Mouse (Mus musculus): ENCODE data around the gene Insr.
"Not testable (repeated sequence)": the region's sequence is repeated elsewhere in the genome, so short reads cannot be mapped to it uniquely, and the experiment has no call there.

The Insr gene

DNA sequence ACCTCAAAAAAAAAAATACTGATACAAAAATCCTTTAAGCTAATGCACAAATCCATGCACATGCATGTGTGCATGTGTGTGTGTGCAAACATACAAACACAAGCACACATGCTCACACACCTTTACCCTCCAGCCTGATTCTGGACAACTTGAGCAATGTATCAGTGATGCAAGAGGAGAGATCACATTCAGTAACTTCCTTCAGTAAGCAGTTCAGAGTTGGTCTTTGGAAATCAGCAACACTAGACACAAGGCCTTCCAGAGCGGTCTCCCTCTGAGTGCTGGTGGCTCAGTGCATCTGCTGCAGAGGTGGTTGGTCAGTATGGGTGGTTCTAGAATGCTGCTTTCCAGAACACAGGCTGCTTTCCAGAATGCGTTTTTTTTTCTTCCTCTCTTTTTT is 46.8 kb downstream of the Insr start:
- no peak for DNase-seq (ENCODE audit: low spot score)

DNA sequence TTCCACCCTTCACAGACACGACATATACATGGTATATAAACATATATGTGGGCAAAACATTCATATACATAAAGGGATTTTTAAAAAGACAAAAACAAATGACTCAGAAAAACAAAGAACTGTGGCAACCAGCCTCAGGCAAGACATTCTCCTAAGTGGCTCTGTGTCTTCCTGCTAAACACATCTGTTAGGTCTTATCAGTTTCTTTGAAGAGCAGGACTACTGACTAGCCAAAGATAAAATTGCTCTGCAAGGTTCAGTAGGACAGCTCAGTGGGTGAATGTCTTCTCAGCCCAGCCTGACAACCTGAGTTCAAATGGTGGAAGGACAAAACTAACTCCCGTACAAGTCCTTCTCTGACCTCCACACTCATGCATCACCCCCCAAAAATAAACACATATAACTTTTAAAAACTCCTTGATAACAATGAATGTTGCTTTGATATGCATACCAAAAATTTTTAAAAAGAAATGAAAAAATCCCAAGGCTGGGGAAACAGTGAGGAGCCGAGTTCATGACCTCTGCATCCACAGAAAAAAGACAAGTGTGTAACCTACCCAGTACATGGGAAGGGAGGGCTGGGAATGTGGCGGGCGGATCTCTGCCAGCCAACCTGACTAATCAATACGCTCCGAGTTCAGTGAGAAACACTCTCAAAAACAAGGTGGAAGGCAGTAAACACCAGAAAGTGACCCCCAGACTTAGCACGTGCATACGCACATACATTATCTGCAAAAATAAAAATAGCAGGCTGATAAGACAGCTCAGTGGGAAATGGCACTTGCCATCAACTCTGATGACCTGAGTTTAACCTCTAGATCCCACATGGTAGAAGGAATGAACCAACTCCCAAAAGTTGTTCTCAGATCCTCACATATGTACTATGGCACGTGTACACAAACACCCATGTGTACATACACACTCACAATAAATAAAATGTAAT is 49.0 kb downstream of the Insr start:
- no peak for DNase-seq (ENCODE audit: low spot score)

DNA sequence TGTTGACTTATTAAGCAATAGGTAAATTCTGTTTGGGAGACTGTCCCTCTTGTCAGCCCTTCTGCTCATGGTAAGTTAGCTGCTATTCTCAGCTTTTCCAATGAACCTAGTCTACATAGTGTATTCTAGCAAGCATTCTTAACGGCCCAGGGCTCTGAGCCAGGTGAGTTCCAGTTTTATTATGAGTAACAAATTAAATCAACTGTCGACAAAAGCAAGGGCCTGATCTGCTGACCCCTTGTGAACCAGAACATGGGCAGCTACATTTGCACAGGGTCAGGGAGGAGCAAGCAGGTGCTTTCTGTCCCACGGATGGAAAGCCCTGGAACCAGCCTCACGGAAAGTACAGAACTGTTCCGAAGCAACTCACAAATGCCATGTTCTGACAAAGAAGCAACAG is 52.0 kb downstream of the Insr start:
- DNase-seq (ENCODE audit: low spot score) = no peak

DNA sequence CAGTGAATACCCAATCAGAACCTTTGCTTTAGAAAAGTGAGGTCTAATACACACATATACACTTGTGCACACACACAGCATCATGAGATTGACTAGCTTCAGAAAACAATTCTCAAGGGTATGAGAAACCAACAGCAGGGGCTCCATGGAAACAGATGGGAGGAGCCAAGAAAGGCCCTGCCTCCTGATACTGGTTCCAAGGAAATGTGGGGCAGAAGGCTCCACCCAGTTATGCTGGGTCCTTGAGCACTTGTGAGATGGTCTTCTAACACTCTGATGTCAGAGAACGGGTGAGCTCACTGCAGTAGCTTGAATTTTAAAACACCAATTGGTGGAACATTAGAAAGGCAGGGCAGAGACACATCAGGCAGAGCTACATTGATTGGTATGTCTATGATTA is 53.7 kb downstream of the Insr start:
- no peak for DNase-seq (ENCODE audit: low spot score)

DNA sequence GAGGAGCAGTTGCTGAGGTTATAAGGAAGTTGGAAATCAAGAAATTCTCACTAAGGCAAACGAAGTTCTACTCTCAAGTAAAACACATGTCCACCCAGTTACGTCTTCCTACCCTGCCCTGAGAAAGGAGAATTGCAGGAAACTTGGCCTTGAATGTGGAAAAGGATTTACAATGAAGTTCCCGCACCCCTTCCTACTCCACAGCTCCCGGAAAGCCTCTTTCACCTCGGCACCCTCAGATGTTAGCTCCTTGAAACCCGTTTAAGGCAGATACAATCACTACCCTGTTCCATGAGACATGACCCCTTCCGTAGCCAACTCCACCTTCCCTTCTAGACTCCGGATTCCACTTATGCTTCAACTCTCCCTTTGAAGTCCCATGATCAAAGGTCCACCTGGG is 54.2 kb downstream of the Insr start:
- no peak for DNase-seq (ENCODE audit: low spot score)

DNA sequence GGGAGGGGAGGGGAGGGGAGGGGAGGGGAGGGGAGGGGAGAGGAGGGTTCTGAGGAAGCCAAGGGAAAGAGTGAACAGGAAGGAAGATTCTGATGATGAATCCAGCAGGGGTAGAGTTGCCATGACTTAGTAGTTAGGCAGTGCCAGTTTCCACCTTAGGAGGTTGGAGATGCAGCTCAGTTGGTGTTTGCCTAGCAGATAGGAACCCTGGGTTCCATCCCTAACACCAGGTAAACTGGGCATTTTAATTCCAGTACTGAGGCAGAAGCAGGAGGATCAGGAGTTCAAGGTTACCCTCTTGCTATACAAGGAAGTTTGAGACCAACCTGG is 56.8 kb downstream of the Insr start:
- no peak for DNase-seq (ENCODE audit: low spot score)

DNA sequence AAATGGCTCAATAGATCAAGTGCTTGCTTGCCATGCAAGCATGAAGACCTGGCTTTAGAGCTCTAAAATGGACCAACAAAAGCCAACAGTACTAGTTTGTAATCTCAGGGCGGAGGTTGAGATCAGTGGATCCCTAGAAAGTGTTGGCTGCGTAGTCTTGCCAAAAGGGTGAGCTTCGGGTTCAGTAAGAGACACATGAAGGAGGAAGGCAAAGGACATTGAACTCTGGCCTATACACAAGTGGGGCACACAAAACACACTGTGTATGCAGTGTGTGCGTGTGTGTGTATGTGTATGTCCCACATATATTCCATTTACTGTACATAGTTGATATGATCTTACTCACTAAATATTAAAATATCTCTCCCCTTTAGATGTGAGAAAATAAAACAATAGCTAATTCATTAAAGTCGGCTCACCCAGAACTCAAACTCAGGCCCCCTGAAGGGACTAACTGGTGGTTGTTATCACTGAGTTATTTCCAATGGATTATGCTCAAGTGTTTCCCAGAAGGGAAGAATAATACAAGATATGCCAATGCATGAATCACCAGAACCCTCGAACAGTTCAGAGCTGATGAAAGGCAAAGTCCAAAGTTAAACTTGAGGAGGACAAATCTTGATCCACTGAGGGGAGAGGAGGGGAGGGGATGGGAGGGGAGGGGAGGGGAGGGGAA is 57.3 kb downstream of the Insr start:
- no peak for DNase-seq (ENCODE audit: low spot score)

DNA sequence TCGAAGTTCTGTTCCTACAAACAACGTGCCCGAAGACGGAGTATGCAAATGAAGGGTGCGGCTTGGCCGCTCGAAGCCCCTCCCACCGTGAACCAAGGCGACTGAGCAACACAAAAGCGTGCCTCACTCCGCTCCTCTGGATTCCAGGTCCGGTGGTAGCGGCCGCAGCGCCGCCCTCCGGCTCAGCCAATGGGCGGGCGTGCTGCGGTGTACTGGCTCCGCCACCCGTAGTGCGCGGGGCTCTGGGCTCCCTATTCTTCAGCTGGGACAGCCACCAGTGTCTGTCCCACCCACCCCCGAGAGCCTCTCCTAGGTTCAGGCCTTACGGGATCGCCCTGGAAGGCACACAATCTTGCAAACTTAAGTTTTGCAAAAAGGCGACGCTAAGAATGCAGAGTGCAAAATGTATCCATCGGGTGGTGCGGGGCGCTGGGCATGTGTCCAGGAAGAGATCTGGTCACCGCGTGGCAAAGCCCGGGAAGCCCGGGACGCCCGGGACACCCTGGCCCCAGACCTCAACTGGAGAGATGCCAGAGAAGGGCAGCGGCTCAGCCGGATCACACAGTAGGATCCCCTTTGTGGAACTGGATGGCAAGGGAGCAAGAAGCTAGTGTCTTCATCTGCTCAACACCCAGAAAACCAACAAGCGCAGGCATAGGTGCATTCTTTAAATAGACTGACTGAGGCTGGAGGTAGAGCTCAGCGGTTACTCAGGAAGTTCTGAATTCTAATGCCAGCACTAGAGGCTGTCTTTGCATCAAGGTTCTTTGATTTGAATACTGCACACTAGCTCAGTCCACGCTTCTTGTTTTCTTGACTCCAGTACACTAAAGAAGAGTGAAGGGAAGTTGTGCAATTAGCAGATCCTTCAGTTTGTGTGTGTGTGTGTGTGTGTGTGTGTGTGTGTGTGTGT is 58.1 kb downstream of the Insr start:
- DNase-seq (ENCODE audit: low spot score) = peak; percentile 83

DNA sequence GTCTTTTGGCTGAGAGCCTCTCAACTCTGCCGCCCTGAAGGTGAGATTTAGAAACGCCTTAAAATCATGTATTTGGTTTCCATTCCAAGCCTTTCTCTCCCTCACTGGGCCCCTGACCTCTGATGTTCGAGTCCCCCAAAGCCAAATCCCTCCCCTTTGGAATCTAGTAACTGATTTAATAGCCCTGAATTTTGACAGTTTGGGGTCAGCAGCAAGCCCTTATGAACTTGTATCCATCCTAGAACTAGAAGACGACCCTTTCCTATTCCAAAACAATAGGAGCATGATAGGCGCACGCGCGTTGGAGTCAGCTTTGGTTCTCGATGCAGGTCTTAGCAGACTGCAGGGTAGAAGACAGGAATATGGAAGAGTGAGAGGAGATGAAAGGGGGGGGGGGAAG is 58.9 kb downstream of the Insr start:
- DNase-seq (ENCODE audit: low spot score) = no peak

DNA sequence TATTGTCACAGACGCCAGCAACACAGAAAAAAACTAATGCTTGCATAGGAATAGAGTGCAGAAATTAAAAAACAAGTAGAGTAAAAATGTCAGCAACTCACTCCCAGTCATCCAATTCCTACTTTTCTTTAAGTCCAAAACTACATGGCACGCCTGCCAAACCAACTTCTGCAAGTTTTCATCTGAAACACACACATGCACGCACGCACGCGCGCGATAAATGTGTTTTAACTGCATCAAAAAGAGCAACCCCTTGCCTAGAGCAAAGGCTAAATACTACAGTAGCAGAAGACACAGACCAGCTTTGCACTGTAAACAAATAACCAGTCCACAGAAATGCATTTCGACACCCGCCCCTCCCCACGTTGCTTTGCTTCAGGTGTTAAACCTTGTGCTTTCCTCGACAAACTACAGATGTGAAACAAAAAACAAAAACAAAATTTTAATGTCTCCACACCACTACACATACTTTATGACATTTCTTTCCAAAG is 59.5 kb downstream of the Insr start:
- no peak for DNase-seq (ENCODE audit: low spot score)

DNA sequence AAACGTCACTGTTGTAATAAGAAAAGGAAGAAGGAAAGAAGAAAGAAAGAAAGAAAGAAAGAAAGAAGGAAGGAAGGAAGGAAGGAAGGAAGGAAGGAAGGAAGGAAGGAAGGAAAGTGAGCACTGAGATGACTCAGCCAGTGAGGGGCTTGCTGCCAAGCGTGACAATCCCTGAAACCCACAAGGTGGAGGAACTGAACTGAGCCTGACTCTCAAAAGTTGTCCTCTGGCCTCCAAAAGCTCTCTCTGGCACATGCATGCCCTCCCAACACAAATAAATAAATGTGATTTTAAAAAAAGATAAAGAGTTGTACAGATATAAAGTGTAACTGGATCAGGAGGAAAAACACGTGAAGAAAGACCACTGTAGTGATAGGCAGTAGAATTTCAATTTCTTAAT is 60.2 kb downstream of the Insr start:
- no peak for DNase-seq (ENCODE audit: low spot score)

DNA sequence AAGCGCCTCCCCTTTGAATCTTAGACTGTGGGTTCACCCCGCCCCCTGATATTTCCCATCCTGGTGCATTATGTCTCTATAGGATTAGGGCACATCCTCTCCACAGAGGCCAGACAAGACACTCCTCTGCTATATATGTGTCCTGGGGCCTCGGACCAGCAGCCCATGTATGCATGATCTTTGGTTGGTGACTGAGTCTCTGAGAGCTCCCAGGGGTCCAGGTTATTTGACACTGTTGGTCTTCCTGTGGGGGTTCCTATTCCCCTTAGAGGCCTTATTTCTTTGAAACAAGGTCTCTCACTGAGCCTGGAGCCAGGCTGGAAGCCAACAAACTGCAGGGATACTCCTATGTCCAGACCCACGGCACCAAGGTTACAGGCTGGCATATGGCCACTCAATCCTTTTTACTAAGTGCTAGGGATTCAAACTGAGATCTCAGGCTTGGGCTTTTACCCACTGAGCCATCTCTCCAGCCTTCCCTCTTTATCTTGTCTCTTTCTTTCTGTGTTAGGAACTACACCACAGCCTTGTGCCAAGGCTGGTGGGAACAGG is 62.8 kb downstream of the Insr start:
- no peak for DNase-seq (ENCODE audit: low spot score)

DNA sequence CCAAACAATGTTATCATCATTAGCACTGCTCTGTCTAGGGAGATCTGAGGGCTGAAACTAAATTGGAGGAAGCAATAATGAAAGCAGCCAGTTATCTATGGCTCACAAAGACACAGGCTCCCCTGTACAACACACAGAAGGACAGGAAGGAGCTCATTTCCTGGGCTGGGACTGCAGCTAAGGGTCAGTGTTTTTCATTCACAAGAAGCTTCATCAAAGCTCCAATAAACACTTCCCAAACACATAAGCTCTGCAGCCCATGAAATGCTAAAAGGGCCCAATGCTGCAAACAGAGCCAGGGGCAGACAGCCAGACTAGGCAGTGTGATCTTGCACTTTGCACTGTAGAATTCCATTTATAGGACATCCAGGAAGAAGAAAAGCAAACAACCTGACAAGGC is 63.9 kb downstream of the Insr start:
- DNase-seq (ENCODE audit: low spot score) = no peak

DNA sequence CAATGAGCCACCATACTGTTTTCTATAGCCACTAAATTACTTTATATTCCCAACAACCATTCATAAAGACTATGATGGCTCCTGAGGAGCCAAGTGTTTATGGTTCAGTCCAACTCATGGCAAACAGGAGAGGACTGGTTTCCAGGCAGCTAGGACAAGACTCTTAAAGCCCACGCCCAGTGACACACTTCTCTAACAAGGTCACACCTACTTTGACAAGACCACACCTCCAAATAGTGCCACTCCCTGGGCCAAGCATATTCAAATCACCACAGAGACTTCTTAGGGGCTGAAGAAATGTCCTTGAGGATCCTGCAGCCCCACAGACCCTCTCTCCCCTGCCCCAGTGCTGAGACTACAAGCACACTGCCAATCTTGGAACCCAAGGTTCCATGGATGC is 64.8 kb downstream of the Insr start:
- no peak for DNase-seq (ENCODE audit: low spot score)

DNA sequence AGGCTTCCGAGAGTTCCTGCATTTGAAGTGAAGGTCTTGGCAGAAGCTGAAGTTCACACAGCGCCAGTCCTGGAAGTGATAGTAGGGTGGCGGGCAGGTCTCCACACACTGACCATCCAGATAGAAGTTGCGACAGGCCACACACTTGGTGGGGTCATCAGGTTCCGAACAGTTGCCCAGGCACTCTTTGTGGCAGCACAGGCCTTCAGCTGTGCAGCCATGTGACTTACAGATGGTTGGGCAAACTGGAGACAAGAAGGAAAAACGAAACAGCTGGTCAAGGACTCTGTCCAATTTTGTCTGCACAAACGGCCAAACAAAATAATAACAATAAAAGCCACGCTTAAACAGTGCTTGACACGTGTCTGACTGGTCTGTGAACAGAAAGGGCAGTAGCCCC is 68.0 kb downstream of the Insr start:
- DNase-seq (ENCODE audit: low spot score) = no peak

DNA sequence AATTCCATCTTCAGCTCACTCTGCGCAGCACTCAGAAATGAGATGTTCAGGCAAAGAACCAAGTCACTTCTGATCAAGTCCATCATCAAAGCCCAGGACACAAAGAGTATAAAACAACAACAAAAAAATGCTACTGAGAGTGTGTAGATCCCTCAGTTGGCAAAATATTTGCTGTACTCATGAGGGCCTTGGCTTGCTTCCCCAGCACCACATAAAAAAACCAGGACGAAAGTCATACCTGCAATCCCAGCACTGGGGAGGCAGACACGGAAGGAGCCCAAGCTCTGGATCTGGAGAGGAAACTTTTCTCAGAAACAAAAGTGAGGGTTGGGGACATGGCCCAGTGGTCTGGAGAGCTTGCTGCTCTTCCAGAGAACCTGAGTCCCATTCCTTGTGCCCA is 69.5 kb downstream of the Insr start:
- no peak for DNase-seq (ENCODE audit: low spot score)

DNA sequence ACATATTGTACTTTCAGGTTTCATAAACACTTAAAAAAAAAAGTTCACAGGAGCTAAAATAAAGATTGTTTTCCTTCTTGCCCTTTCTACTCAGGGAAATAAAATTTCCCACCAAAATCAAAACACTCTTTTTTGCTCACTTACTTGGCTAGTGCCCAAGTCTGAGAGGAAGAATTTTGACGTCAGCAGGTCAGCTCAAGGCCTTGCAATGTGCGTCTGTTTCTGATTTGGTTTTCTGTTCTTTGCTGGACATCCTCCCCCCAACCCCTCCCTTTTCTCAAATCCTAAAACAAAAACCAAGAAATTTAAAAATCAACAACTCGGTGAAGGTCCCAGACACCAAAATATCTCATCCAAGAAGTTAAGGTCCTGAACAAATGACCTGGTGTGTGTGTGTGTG is 70.1 kb downstream of the Insr start:
- no peak for DNase-seq (ENCODE audit: low spot score)

DNA sequence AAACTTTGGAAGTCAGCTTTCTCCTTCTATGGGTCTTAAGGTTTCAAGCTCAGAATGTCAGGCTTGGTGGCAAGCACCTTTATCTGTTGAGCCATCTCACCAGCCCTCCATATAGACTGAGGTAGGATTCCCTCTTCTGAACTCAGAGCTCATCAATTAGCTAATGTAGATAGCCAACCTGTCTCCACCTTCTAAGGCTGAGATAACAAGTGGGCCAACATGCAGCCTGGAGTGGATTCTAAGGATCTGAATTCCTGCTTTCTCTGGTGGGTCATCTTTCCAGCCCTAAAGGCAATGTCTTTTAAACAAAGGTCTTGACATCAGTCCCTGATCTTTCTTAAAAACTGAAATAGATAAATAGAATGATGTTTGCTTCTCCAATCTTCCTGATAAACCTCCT is 70.7 kb downstream of the Insr start:
- DNase-seq (ENCODE audit: low spot score) = no peak

DNA sequence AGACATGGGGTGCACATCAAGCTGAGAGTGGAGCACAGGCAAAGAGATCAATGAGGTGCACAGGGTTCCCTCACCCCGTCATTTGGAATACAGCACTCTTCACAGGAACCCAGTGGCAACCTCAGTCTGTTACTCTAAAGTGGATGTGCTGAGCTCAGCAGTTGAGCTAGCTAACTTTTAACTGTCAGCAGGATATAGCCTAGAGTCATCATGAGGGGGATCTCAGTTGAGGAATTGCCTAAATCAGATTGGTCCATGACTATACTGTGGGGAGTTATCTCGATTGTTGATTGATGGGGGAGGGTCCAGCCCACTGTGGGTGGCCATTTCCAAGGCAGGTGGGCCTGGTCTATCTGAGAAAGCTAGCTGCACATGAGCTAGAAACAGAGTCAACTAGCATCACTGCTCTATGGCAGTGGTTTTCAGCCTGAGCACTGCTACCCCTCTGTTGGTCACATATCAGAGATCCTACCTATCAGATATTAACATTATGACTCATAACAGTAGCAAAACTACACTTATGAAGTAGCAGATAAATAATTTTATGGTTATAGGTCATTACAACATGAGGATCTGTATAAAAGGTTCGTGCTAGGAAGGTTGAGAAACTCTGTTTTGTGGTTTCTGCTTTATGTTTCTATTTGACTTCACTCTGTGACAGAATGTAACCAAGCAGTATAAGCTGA is 74.5 kb downstream of the Insr start:
- no peak for DNase-seq (ENCODE audit: low spot score)

DNA sequence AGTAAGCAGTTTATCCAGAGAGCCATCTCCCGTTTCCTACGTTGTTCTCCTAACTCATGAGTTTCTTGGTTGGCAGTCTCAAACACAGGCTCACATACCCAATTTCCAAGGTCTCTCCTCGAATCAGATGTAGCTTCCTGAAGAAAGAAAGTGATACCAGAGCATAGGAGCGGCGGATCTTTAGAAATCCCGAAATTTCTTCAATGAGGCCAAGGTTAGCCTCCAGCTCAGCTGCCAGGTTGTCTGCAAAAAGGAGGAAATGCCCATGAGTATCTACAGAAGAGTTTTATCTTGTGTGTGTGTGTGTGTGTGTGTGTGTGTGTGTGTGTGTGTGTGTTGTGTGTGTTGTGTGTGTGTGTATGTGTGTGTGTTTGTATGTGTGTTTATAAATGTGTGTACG is 76.6 kb downstream of the Insr start:
- no peak for DNase-seq (ENCODE audit: low spot score)

DNA sequence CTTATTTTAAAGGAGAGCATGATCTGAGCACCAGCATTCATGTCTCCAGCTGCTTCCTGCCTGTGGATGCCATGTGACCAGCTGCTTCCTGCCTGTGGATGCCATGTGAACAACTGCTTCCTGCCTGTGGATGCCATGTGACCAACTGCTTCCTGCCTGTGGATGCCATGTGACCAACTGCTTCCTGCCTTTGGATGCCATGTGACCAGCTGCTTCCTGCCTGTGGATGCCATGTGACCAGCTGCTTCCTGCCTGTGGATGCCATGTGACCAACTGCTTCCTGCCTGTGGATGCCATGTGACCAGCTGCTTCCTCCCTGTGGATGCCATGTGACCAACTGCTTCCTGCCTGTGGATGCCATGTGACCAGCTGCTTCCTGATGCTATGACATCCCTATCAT is 85.1 kb downstream of the Insr start:
- not testable (repeated sequence) for DNase-seq (ENCODE audit: low spot score)

DNA sequence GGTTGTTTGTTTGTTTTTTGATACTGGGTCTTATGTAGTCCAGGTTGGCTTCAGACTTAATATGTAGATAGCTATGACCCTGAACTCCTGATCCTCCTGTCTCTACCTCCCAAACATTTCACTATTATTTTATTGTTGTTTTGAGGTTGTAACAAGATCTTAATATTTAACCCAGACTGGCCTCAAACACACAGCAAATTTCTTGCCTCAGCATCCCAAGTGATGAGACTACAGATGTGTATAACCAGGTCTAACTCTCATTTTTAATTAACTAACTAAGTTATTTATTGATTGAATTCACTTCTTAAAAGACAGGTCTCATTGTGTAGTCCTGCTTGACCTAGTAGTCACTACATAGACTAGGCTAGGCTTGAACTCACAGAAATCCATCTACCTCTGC is 88.4 kb downstream of the Insr start:
- DNase-seq (ENCODE audit: low spot score) = no peak
